Mouse (Mus musculus): ENCODE measurements around the gene Sept3. TPM values are rescaled to one million over a fixed set of nuclear protein-coding genes. Genes with fewer than 3 reads are reported as not detected.

The Sept3 gene
- polyA plus RNA-seq, 1 experiment = 2.0 TPM

DNA sequence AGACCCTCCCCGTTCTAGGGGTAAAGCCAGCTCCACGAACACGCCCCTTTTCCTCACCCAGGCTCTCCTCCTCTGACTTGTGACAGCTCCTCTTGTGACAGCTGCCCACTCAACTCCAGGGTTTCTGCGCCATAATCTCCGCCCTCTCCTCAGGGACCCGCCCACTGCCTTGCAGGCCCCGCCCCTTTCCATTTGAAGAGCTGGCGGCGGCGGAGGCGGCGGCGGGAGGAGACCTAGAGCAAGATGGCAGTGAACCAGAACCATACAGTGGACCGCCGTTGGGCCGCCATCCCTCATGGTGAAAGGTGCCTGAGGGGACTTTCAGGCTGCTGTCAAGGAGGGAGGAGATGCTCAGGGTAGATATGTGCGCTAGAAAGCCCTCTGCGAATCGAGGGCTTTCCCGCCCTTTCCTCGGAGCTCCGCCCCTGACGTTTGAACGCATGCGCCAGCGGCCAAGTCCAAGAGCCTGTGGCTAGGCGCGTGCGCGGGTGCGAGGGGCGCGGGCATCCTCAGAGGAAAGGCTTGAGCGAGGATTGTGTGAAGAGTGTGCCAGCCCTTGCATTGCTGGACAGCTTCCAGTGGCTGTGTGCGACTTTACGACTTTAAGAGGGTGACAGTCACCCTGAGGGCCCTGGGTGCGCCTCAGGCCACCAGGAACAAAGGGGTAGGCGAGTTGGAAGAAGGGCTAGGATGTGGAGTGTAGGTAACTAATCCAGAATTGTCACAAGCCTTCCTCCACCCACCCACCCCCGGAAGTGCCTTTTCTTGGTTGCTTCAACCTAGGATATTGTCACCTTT lies 24.3 kb downstream of the Sept3 start, which contains the start of gene Wbp2nl:
Gene Wbp2nl, plus strand, starts transcription at position 191 of the 798 bp plus-strand sequence.
- Histone ChIP-seq H3K4me1 (ENCODE audit: control insufficient read depth, insufficient read depth, low read length) (no peaks in the 10 kb centered on the region), H3K27ac (ENCODE audit: control insufficient read depth, insufficient read depth, low read depth, low read length, poor library complexity) (no peak within 1 kb of the TSS), H3K4me3 (replicated peaks; ENCODE audit: control insufficient read depth, low read depth, low read length) (no peak within 1 kb of the TSS)
- 69% methylated on average over 39 of the region's 39 CpGs for WGBS
- no peak for TF ChIP-seq POLR2A (IDR thresholded peaks at IDR 0.05; ENCODE audit: borderline replicate concordance, control insufficient read depth, low read depth, low read length)
- TF ChIP-seq CTCF (IDR thresholded peaks at IDR 0.05; ENCODE audit: control insufficient read depth, insufficient read depth, low read length) = no peak

DNA sequence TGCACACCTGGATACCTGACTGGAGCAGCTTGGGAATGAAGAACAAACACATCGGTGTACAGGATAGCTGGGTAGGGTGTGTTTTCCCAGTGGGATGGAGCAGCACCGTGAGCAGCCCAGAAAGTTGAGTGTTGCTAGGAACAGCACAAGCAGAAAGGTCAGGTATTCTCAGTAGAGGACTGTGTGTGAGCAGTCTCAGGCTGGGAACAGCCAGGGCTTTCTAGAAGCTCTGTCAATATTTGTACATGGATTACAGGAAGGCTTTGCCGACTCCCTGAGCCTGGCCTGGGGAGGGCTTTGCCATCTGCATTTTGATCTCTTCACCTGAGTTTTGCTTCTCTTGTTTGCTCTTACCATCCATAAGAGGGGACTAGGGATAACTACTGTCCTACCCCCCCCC lies 32.4 kb downstream of the Sept3 start:
- 89% methylated on average over 3 of the region's 3 CpGs for WGBS
- TF ChIP-seq CTCF (IDR thresholded peaks at IDR 0.05; ENCODE audit: control insufficient read depth, insufficient read depth, low read length) (no peak), POLR2A (IDR thresholded peaks at IDR 0.05; ENCODE audit: borderline replicate concordance, control insufficient read depth, low read depth, low read length) (no peak)
- no peak overlapping the region for H3K27ac ChIP-seq (ENCODE audit: control insufficient read depth, insufficient read depth, low read depth, low read length, poor library complexity)
- H3K4me3 ChIP-seq (replicated peaks; ENCODE audit: control insufficient read depth, low read depth, low read length) = no peak overlapping the region
- no peaks in the 10 kb centered on the region; the same call in 1 of the 2 replicates for H3K4me1 ChIP-seq (ENCODE audit: control insufficient read depth, insufficient read depth, low read length)

DNA sequence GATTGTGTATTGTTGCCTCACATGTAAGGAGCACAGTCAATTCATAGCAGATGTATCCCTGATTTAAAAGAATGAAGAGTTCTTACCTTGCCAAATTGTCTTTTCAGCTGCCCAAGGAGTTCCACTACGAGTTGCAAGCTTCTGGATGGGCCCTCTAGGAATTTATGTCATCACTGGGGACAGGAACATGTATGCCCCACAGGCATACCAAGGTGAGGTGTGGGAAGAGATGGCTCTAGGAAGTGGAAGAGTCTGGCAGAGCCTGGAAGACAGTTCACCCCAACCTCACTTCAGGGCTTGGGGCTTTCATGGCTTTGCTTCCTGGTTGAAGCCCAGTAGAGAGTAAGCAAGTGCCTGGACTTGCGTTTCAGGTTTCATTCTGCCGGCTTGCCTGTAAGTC lies 33.7 kb downstream of the Sept3 start:
- TF ChIP-seq CTCF (IDR thresholded peaks at IDR 0.05; ENCODE audit: control insufficient read depth, insufficient read depth, low read length) = no peak
- H3K4me1 ChIP-seq (ENCODE audit: control insufficient read depth, insufficient read depth, low read length) = no peaks in the 10 kb centered on the region; the same call in 1 of the 2 replicates
- H3K27ac ChIP-seq (ENCODE audit: control insufficient read depth, insufficient read depth, low read depth, low read length, poor library complexity) = no peak overlapping the region
- no peak overlapping the region for H3K4me3 ChIP-seq (replicated peaks; ENCODE audit: control insufficient read depth, low read depth, low read length)
- 88% methylated on average over 3 of the region's 3 CpGs for WGBS

DNA sequence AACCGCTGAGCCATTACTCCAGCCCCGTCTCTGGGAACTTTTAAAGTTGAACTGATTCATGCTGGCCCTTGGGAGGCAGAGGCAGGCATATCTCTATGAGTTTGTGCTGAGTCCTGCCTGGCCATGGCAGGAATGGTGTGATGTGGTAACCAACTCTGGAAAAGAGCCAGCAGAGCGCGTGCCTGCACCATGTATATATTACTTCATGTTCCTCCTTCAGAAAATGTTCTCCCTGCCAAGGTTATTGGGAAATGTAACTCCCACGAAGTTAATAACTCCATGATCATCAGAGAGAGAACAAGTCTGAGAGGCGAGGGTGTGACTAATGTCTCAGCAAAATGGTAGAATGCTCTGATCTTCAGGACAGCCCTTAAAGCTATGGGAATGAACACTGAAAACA lies 43.1 kb downstream of the Sept3 start:
- no peak overlapping the region for H3K27ac ChIP-seq (ENCODE audit: control insufficient read depth, insufficient read depth, low read depth, low read length, poor library complexity)
- H3K4me1 ChIP-seq (ENCODE audit: control insufficient read depth, insufficient read depth, low read length) = no peaks in the 10 kb centered on the region; the same call in 1 of the 2 replicates
- TF ChIP-seq CTCF (IDR thresholded peaks at IDR 0.05; ENCODE audit: control insufficient read depth, insufficient read depth, low read length) (no peak), POLR2A (IDR thresholded peaks at IDR 0.05; ENCODE audit: borderline replicate concordance, control insufficient read depth, low read depth, low read length) (no peak)
- no peak overlapping the region for H3K4me3 ChIP-seq (replicated peaks; ENCODE audit: control insufficient read depth, low read depth, low read length)
- WGBS = 49% methylated on average over 6 of the region's 6 CpGs

DNA sequence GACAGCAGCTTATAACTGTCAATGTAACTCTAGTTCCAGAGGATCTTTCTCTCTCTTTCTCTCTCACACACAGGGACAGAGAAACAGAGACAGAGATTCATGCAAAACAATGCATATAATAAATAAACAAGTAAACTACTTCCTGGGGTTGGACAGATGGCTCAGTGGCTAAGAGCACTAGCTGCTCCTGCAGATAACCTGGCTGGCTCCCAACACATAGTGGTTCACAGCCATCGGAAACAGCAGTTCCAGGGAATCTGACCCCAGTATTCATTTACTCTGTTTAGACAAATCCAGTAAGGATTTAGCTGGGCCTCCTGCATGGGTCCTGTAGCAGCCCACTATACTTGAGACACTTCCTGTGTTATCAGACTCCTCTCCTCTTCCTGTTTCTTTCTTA lies 44.9 kb downstream of the Sept3 start:
- Histone ChIP-seq H3K4me3 (replicated peaks; ENCODE audit: control insufficient read depth, low read depth, low read length) (no peak overlapping the region), H3K4me1 (ENCODE audit: control insufficient read depth, insufficient read depth, low read length) (no peaks in the 10 kb centered on the region; the same call in 1 of the 2 replicates), H3K27ac (ENCODE audit: control insufficient read depth, insufficient read depth, low read depth, low read length, poor library complexity) (no peak overlapping the region)
- WGBS = 33% methylated on average over 1 of the region's 1 CpGs
- TF ChIP-seq CTCF (IDR thresholded peaks at IDR 0.05; ENCODE audit: control insufficient read depth, insufficient read depth, low read length) = no peak
- TF ChIP-seq POLR2A (IDR thresholded peaks at IDR 0.05; ENCODE audit: borderline replicate concordance, control insufficient read depth, low read depth, low read length) = no peak

DNA sequence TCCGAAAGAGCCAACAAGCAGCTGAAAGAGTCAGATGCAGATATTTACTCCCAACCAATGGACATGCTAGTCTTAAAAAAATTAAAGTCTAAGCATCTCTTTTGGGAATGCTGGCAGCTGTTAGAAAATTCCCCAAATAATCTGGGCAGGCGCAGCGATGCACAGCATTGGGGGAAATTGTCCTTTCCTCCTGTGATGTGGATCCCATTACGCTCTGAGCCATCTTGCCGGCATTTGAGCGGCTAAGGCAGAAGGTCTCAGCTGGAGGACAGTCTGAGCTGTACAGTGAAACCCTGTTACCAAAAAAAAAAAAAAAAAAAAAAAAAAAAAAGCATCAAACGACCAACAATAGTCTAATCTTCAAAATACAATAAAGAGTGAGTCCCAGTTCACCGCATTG lies 47.5 kb downstream of the Sept3 start:
- H3K4me3 ChIP-seq (replicated peaks; ENCODE audit: control insufficient read depth, low read depth, low read length) = no peak overlapping the region
- no peaks in the 10 kb centered on the region; the same call in 1 of the 2 replicates for H3K4me1 ChIP-seq (ENCODE audit: control insufficient read depth, insufficient read depth, low read length)
- WGBS = 85% methylated on average over 8 of the region's 8 CpGs
- no peak overlapping the region for H3K27ac ChIP-seq (ENCODE audit: control insufficient read depth, insufficient read depth, low read depth, low read length, poor library complexity)
- no peak for TF ChIP-seq POLR2A (IDR thresholded peaks at IDR 0.05; ENCODE audit: borderline replicate concordance, control insufficient read depth, low read depth, low read length)
- no peak for TF ChIP-seq CTCF (IDR thresholded peaks at IDR 0.05; ENCODE audit: control insufficient read depth, insufficient read depth, low read length)

DNA sequence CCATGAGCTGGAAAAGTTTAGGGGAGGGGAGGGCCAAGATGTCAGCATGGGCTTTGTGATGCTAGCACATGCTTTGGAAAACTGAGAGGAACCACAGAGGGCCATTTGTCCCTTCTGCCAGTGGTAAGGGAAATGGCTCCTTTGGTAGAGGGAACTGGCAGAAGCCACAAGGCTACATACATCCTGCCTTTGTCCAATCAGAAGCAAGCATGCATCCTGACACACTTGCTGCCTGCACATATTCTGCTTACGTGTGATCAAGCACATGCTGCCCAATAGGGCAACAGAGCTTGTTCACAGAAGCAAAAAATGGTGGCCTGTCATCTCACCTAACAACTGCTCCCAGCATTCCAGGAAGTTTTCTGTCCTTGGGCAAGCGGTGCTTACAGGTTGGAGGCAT lies 50.7 kb downstream of the Sept3 start:
- no peak for TF ChIP-seq POLR2A (IDR thresholded peaks at IDR 0.05; ENCODE audit: borderline replicate concordance, control insufficient read depth, low read depth, low read length)
- no peak for TF ChIP-seq CTCF (IDR thresholded peaks at IDR 0.05; ENCODE audit: control insufficient read depth, insufficient read depth, low read length)
- WGBS = 49% methylated on average over 2 of the region's 2 CpGs
- no peak overlapping the region for H3K27ac ChIP-seq (ENCODE audit: control insufficient read depth, insufficient read depth, low read depth, low read length, poor library complexity)
- no peak overlapping the region for H3K4me3 ChIP-seq (replicated peaks; ENCODE audit: control insufficient read depth, low read depth, low read length)
- no peaks in the 10 kb centered on the region for H3K4me1 ChIP-seq (ENCODE audit: control insufficient read depth, insufficient read depth, low read length)

DNA sequence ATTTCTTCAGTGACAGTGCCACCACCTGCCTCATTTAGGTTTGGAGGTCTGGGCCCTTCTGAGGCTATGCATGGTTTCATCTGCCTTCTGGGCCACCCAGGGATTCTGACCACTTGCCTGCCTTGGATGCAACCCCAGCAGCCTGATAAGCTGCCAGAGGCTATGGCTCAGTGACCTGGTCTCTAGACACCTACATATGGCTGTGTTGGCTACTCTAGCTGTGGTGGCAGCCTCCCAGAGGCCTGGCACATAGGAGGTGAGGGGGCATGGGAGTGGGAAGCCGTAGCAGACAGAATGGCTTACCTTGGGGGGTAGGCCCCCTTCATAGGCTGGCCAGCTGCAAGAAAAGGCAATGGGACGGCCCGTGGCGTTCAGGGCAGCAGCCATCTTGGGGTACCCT lies 60.5 kb downstream of the Sept3 start:
- TF ChIP-seq POLR2A (IDR thresholded peaks at IDR 0.05; ENCODE audit: borderline replicate concordance, control insufficient read depth, low read depth, low read length) (no peak), CTCF (IDR thresholded peaks at IDR 0.05; ENCODE audit: control insufficient read depth, insufficient read depth, low read length) (no peak)
- no peak overlapping the region for H3K27ac ChIP-seq (ENCODE audit: control insufficient read depth, insufficient read depth, low read depth, low read length, poor library complexity)
- no peak overlapping the region for H3K4me3 ChIP-seq (replicated peaks; ENCODE audit: control insufficient read depth, low read depth, low read length)
- H3K4me1 ChIP-seq (ENCODE audit: control insufficient read depth, insufficient read depth, low read length) = peaks cover 2% of the 10 kb centered on the region; the same call in 1 of the 2 replicates
- WGBS = 93% methylated on average over 4 of the region's 4 CpGs
